Comparison of ENCODE assay signal across 8 mouse cellular contexts in the genomic region with DNA sequence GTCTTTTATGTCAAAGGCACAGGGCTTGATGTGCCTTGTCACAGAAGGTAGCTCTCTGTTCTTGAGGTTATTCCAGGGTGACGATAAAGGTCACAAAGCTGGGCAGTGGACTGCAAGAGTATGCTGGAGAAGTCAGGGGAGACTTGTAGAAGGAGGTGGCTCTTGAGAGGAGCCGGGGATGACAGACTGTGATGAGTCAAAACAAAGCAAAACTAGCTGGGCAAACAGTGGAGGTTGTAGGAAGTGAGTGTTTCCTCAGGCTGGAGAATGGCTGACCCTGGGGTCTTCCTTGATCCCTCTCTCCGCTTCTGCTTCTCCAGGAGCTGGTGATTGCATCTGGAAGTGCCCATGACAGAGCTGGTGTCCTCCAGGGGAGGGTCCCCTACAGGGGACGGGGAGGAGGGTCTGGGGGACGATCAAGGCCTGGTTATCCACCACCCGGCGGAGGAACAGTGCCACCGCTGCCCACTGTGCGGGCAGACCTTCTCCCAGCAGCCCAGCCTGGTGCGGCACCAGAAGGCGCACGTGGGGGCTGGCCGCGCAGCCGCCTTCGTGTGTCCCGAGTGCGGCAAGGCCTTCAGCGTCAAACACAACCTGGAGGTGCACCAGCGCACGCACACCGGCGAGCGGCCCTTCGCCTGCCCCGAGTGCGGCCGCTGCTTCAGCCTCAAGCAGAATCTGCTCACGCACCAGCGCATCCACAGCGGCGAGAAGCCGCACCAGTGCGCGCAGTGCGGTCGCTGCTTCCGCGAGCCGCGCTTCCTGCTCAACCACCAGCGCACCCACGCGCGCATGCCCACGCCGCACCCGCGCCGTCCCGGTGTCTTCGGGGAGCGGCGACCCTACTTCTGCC. TPM values are rescaled to one million over a fixed set of nuclear protein-coding genes. Genes with fewer than 3 reads are reported as not detected.
DNase-seq lines count a peak whose midpoint lies in the region; ATAC-seq lines count a peak whose summit lies in the region.

No protein-coding gene starts in this region.

- peak overlapping the region; percentile 73 for H3K9ac ChIP-seq in heart, embryonic 16.5 days (ENCODE audit: low read length)
- peak overlapping the region; percentile 51 for H3K9ac ChIP-seq in midbrain, embryonic 11.5 days (ENCODE audit: low read length)
- H3K9ac ChIP-seq in stomach, embryonic 15.5 days = peak overlapping the region; percentile 19; the same call in 1 of the 2 replicates

- H3K27ac ChIP-seq in heart, embryonic 16.5 days (ENCODE audit: low read length) = no peak overlapping the region
- H3K27ac ChIP-seq in midbrain, embryonic 11.5 days (ENCODE audit: low read depth, low read length) = no peak overlapping the region
- H3K27ac ChIP-seq in stomach, embryonic 15.5 days = no peak overlapping the region

- no peaks in the 10 kb centered on the region for H3K36me3 ChIP-seq in heart, embryonic 16.5 days (ENCODE audit: control insufficient read depth, insufficient read depth)
- H3K36me3 ChIP-seq in midbrain, embryonic 11.5 days (ENCODE audit: control insufficient read depth, insufficient read depth, low read length) = no peaks in the 10 kb centered on the region
- no peaks in the 10 kb centered on the region for H3K36me3 ChIP-seq in stomach, embryonic 15.5 days

- H3K27me3 ChIP-seq in heart, embryonic 16.5 days (ENCODE audit: control insufficient read depth, insufficient read depth, low read length) = peaks cover 19% of the 10 kb centered on the region
- H3K27me3 ChIP-seq in midbrain, embryonic 11.5 days (ENCODE audit: control insufficient read depth, insufficient read depth, low read length) = peaks cover 25% of the 10 kb centered on the region
- H3K27me3 ChIP-seq in stomach, embryonic 15.5 days (replicated peaks) = peaks cover 27% of the 10 kb centered on the region

- H3K4me3 ChIP-seq in heart, embryonic 16.5 days (ENCODE audit: low read length) = peak overlapping the region; percentile 58
- peak overlapping the region; percentile 36 for H3K4me3 ChIP-seq in midbrain, embryonic 11.5 days (ENCODE audit: low read depth, low read length)
- peak overlapping the region; percentile 43 for H3K4me3 ChIP-seq in stomach, embryonic 15.5 days (replicated peaks)

- peak; percentile 27 for DNase-seq in ovary, postnatal 36 days (ENCODE audit: low spot score)
- DNase-seq in ovary, postnatal 14 days (ENCODE audit: low spot score) = no peak
- peak; percentile 75 to 77 for DNase-seq in cerebellum, postnatal 25 days
- DNase-seq in layer of hippocampus, postnatal 36 days = peak; percentile 64 to 67
- DNase-seq in midbrain, embryonic 11.5 days (ENCODE audit: low spot score, missing footprints) = peak; percentile 89
- DNase-seq in ovary, postnatal 10 days (ENCODE audit: low spot score) = no peak

- WGBS in heart, embryonic 16.5 days = 4% methylated on average over 54 of the region's 54 CpGs
- 11% methylated on average over 54 of the region's 54 CpGs for WGBS in midbrain, embryonic 11.5 days
- 7% methylated on average over 54 of the region's 54 CpGs for whole genome bisulfite sequencing in stomach, embryonic 15.5 days

- peak overlapping the region; percentile 96 for H3K4me2 ChIP-seq in heart, embryonic 16.5 days (ENCODE audit: low read depth, low read length)
- H3K4me2 ChIP-seq in midbrain, embryonic 11.5 days = peak overlapping the region; percentile 68
- peak overlapping the region; percentile 92 for H3K4me2 ChIP-seq in stomach, embryonic 15.5 days

- H3K9me3 ChIP-seq in heart, embryonic 16.5 days (replicated peaks; ENCODE audit: control insufficient read depth, low read length) = no peaks in the 10 kb centered on the region
- no peaks in the 10 kb centered on the region for H3K9me3 ChIP-seq in midbrain, embryonic 11.5 days (ENCODE audit: control insufficient read depth, low read length)
- no peaks in the 10 kb centered on the region for H3K9me3 ChIP-seq in stomach, embryonic 15.5 days

- ATAC-seq in heart, embryonic 16.5 days (replicated peaks; ENCODE audit: extremely low read depth, insufficient read depth, low FRiP score) = no peak
- ATAC-seq in midbrain, embryonic 11.5 days (ENCODE audit: low FRiP score) = peak; percentile 59
- no peak for ATAC-seq in stomach, embryonic 15.5 days (ENCODE audit: insufficient read depth, low FRiP score, low read depth)

- H3K4me1 ChIP-seq in heart, embryonic 16.5 days (ENCODE audit: control insufficient read depth, insufficient read depth, low read length) = peaks cover 5% of the 10 kb centered on the region; the same call in 1 of the 2 replicates
- H3K4me1 ChIP-seq in midbrain, embryonic 11.5 days (ENCODE audit: control insufficient read depth, insufficient read depth, low read length) = no peaks in the 10 kb centered on the region; the same call in 1 of the 2 replicates
- peaks cover 19% of the 10 kb centered on the region for H3K4me1 ChIP-seq in stomach, embryonic 15.5 days

RNA-seq across cellular contexts. Expression of a gene that starts 2.5 kb away (rescaled TPM):
- polyA plus RNA-seq in heart, embryonic 16.5 days (2015; fragmentation: Nextera tagmentation; extraction: Ambion mirVana) = 1.0 and 1.7 TPM in 2 replicates
- 10 to 100 TPM; 13.4 to 14.5 TPM for total RNA-seq in layer of hippocampus, postnatal 36 days (2021)
- polyA plus RNA-seq in midbrain, embryonic 11.5 days (2014; fragmentation: Nextera tagmentation; extraction: Ambion mirVana) = 0.52 and 0.82 TPM in 2 replicates
- polyA plus RNA-seq in stomach, embryonic 15.5 days (2015; fragmentation: Nextera tagmentation; extraction: Ambion mirVana) = 0.92 and 1.1 TPM in 2 replicates

RNA-seq across cellular contexts. Expression of a gene that starts 18.0 kb away (rescaled TPM):
- 1.9 and 2.4 TPM in 2 replicates for polyA plus RNA-seq in heart, embryonic 16.5 days (2015; fragmentation: Nextera tagmentation; extraction: Ambion mirVana)
- total RNA-seq in layer of hippocampus, postnatal 36 days (2021) = 1 to 10 TPM in 1 of 2 experiments, under 1 TPM in 1; 0.52 to 1.1 TPM
- 0.18 and 0.25 TPM in 2 replicates for polyA plus RNA-seq in midbrain, embryonic 11.5 days (2014; fragmentation: Nextera tagmentation; extraction: Ambion mirVana)
- polyA plus RNA-seq in stomach, embryonic 15.5 days (2015; fragmentation: Nextera tagmentation; extraction: Ambion mirVana) = 1.5 and 1.6 TPM in 2 replicates

RNA-seq across cellular contexts. Expression of a gene that starts 27.2 kb away (rescaled TPM):
- polyA plus RNA-seq in heart, embryonic 16.5 days (2015; fragmentation: Nextera tagmentation; extraction: Ambion mirVana) = 6.2 and 8.6 TPM in 2 replicates
- total RNA-seq in layer of hippocampus, postnatal 36 days (2021) = 1 to 10 TPM; 6.3 to 7.7 TPM
- 7.8 and 9.3 TPM in 2 replicates for polyA plus RNA-seq in midbrain, embryonic 11.5 days (2014; fragmentation: Nextera tagmentation; extraction: Ambion mirVana)
- polyA plus RNA-seq in stomach, embryonic 15.5 days (2015; fragmentation: Nextera tagmentation; extraction: Ambion mirVana) = 4.9 and 5.4 TPM in 2 replicates

RNA-seq across cellular contexts. Expression of a gene that starts 35.3 kb away (rescaled TPM):
- not detected in 2 replicates for polyA plus RNA-seq in heart, embryonic 16.5 days (2015; fragmentation: Nextera tagmentation; extraction: Ambion mirVana)
- total RNA-seq in layer of hippocampus, postnatal 36 days (2021) = not detected
- not detected in 2 replicates for polyA plus RNA-seq in midbrain, embryonic 11.5 days (2014; fragmentation: Nextera tagmentation; extraction: Ambion mirVana)
- polyA plus RNA-seq in stomach, embryonic 15.5 days (2015; fragmentation: Nextera tagmentation; extraction: Ambion mirVana) = 0.45 TPM in 1 of 2 replicates, not detected in the other

RNA-seq across cellular contexts. Expression of a gene that starts 35.4 kb away (rescaled TPM):
- polyA plus RNA-seq in heart, embryonic 16.5 days (2015; fragmentation: Nextera tagmentation; extraction: Ambion mirVana) = 28.6 and 29.8 TPM in 2 replicates
- 10 to 100 TPM; 43.6 to 47.5 TPM for total RNA-seq in layer of hippocampus, postnatal 36 days (2021)
- polyA plus RNA-seq in midbrain, embryonic 11.5 days (2014; fragmentation: Nextera tagmentation; extraction: Ambion mirVana) = 39.9 and 44.1 TPM in 2 replicates
- 26.6 and 27.8 TPM in 2 replicates for polyA plus RNA-seq in stomach, embryonic 15.5 days (2015; fragmentation: Nextera tagmentation; extraction: Ambion mirVana)

Comparison
In these comparisons a context has a peak if more than half of its experiments do, and no peak if none do; other contexts are left out.
1. DNase-seq: peak in ovary, postnatal 36 days (single experiment), cerebellum, postnatal 25 days (2 of 2), layer of hippocampus, postnatal 36 days (2 of 2) and midbrain, embryonic 11.5 days (single experiment); none in ovary, postnatal 14 days (single experiment) and ovary, postnatal 10 days (single experiment).
2. H3K9ac ChIP-seq: peak in every context shown above with its lines; median percentile 73 in heart, embryonic 16.5 days; 51 in midbrain, embryonic 11.5 days; 19 in stomach, embryonic 15.5 days.
3. Peak in every context shown above with its lines, with median percentiles within 50 percentile points of each other: H3K4me2 ChIP-seq and H3K4me3 ChIP-seq.